Mouse (Mus musculus): ENCODE results near the gene Rgs19. TPM values are rescaled to one million over a fixed set of nuclear protein-coding genes. Genes with fewer than 3 reads are reported as not detected.

Gene Rgs19
- polyA plus RNA-seq, 2 experiments, result 92.8 to 124 TPM

DNA sequence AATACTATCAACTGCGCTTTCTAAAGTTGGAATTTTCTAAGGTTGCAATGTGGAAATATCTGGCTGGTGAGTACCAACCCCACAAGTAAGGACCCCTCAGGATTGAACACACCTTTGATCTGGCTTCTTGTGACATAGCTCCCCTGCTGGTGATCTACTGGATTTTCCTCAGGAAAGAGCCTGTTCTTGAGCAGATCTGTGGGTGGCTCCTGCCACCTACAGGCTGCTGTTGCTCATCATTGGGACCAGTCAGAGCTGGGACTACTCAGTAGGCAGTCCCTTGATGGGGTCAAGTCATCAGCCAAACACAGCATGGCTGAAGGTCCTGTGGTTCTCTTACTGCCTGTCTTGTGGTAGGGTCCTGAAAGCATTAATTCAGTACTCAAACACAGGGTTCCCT lies 15.0 kb downstream of the Rgs19 start:
- ATAC-seq (ENCODE audit: low FRiP score, low read depth), result peak; percentile 77
- Histone ChIP-seq H3K27me3 (ENCODE audit: control insufficient read depth, insufficient read depth, low read length) (no peaks in the 10 kb centered on the region), H3K4me1 (ENCODE audit: control insufficient read depth, insufficient read depth, low read length) (peaks cover 20% of the 10 kb centered on the region), H3K9ac (ENCODE audit: low read depth, low read length, severe bottlenecking) (no peak overlapping the region), H3K9me3 (ENCODE audit: control insufficient read depth, low read length) (no peaks in the 10 kb centered on the region), H3K27ac (replicated peaks; ENCODE audit: low read depth, low read length) (no peak overlapping the region), H3K36me3 (ENCODE audit: control insufficient read depth, insufficient read depth, low read length) (no peaks in the 10 kb centered on the region), H3K4me2 (replicated peaks; ENCODE audit: low read depth, low read length, severe bottlenecking) (no peak overlapping the region), H3K4me3 (replicated peaks; ENCODE audit: low read length) (no peak overlapping the region)
- 41% methylated on average over 1 of the region's 1 CpGs for WGBS
- TF ChIP-seq POLR2A (IDR thresholded peaks at IDR 0.05; ENCODE audit: borderline replicate concordance, extremely low read depth, insufficient read depth, insufficient read length), result no peak
- DNase-seq (ENCODE audit: low spot score), result peak; percentile 89

DNA sequence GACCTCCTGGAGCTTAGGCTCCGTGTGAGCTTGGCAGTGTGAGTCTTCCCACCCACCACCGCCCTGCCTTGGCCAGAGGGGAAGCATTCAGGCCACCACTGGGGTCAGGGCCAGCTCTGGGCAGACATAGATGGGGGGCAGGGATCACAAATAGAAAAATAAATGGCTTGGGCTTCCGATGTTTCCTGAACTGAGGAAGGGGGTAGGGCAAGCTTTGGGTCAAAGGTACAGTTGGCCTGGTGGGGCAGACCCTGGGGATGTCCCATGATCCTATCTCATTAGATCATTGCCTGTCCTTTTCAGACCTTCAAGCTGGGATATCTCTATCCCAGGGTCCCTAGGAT lies 16.1 kb downstream of the Rgs19 start:
- no peak for TF ChIP-seq POLR2A (IDR thresholded peaks at IDR 0.05; ENCODE audit: borderline replicate concordance, extremely low read depth, insufficient read depth, insufficient read length)
- H3K27ac ChIP-seq (replicated peaks; ENCODE audit: low read depth, low read length), result no peak overlapping the region
- ATAC-seq (ENCODE audit: low FRiP score, low read depth) (no peak), DNase-seq (ENCODE audit: low spot score) (no peak)
- H3K4me3 ChIP-seq (replicated peaks; ENCODE audit: low read length), result no peak overlapping the region
- peaks cover 7% of the 10 kb centered on the region; the same call in 1 of the 2 replicates for H3K27me3 ChIP-seq (ENCODE audit: control insufficient read depth, insufficient read depth, low read length)
- 57% methylated on average over 3 of the region's 3 CpGs for WGBS
- no peaks in the 10 kb centered on the region for H3K9me3 ChIP-seq (ENCODE audit: control insufficient read depth, low read length)
- H3K9ac ChIP-seq (ENCODE audit: low read depth, low read length, severe bottlenecking), result no peak overlapping the region
- no peaks in the 10 kb centered on the region for H3K36me3 ChIP-seq (ENCODE audit: control insufficient read depth, insufficient read depth, low read length)
- H3K4me2 ChIP-seq (replicated peaks; ENCODE audit: low read depth, low read length, severe bottlenecking), result no peak overlapping the region
- peaks cover 20% of the 10 kb centered on the region for H3K4me1 ChIP-seq (ENCODE audit: control insufficient read depth, insufficient read depth, low read length)

GRCm38 (mm10) chr2:181677096-181677754 lies 16.6 kb downstream of the Rgs19 start:
- Histone ChIP-seq H3K4me1 (ENCODE audit: control insufficient read depth, insufficient read depth, low read length) (peaks cover 20% of the 10 kb centered on the region), H3K9ac (ENCODE audit: low read depth, low read length, severe bottlenecking) (no peak overlapping the region), H3K36me3 (ENCODE audit: control insufficient read depth, insufficient read depth, low read length) (no peaks in the 10 kb centered on the region), H3K4me3 (replicated peaks; ENCODE audit: low read length) (no peak overlapping the region), H3K9me3 (ENCODE audit: control insufficient read depth, low read length) (no peaks in the 10 kb centered on the region), H3K27ac (replicated peaks; ENCODE audit: low read depth, low read length) (no peak overlapping the region), H3K27me3 (ENCODE audit: control insufficient read depth, insufficient read depth, low read length) (peaks cover 12% of the 10 kb centered on the region), H3K4me2 (replicated peaks; ENCODE audit: low read depth, low read length, severe bottlenecking) (no peak overlapping the region)
- no peak for DNase-seq (ENCODE audit: low spot score)
- no peak for ATAC-seq (ENCODE audit: low FRiP score, low read depth)
- WGBS, result 64% methylated on average over 5 of the region's 5 CpGs
- no peak for TF ChIP-seq POLR2A (IDR thresholded peaks at IDR 0.05; ENCODE audit: borderline replicate concordance, extremely low read depth, insufficient read depth, insufficient read length)

DNA sequence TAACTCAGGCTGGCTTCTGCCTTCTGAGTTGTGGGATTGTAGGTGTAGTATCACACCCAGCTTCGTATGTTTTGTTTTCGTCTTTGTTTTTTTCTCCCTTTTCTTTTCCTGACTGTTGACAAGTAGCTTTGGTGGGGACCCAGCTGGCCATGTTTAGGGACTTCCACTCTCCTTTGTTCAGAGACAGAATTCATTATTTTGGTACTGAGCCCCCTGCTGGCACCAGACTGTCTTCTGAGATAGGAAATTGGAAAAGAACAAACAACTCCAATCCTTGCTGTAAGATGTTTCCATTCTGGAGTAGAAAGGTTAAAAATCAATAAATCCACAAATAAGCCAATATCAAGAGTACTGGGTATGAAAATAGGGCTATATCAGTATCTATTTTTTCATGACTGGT lies 17.4 kb downstream of the Rgs19 start:
- no peak overlapping the region for H3K4me2 ChIP-seq (replicated peaks; ENCODE audit: low read depth, low read length, severe bottlenecking)
- no peak overlapping the region for H3K9ac ChIP-seq (ENCODE audit: low read depth, low read length, severe bottlenecking)
- H3K4me1 ChIP-seq (ENCODE audit: control insufficient read depth, insufficient read depth, low read length), result peaks cover 20% of the 10 kb centered on the region
- no peak overlapping the region for H3K4me3 ChIP-seq (replicated peaks; ENCODE audit: low read length)
- H3K27me3 ChIP-seq (ENCODE audit: control insufficient read depth, insufficient read depth, low read length), result peaks cover 20% of the 10 kb centered on the region
- DNase-seq (ENCODE audit: low spot score) (no peak), ATAC-seq (ENCODE audit: low FRiP score, low read depth) (no peak)
- TF ChIP-seq POLR2A (IDR thresholded peaks at IDR 0.05; ENCODE audit: borderline replicate concordance, extremely low read depth, insufficient read depth, insufficient read length), result no peak
- H3K9me3 ChIP-seq (ENCODE audit: control insufficient read depth, low read length), result no peaks in the 10 kb centered on the region
- H3K36me3 ChIP-seq (ENCODE audit: control insufficient read depth, insufficient read depth, low read length), result no peaks in the 10 kb centered on the region
- H3K27ac ChIP-seq (replicated peaks; ENCODE audit: low read depth, low read length), result no peak overlapping the region
- 83% methylated on average over 2 of the region's 2 CpGs for WGBS

GRCm38 (mm10) chr2:181675454-181675853 lies 18.3 kb downstream of the Rgs19 start:
- H3K9me3 ChIP-seq (ENCODE audit: control insufficient read depth, low read length), result no peaks in the 10 kb centered on the region
- H3K27me3 ChIP-seq (ENCODE audit: control insufficient read depth, insufficient read depth, low read length), result peaks cover 30% of the 10 kb centered on the region
- 13% methylated on average over 14 of the region's 14 CpGs for WGBS
- no peaks in the 10 kb centered on the region for H3K36me3 ChIP-seq (ENCODE audit: control insufficient read depth, insufficient read depth, low read length)
- peak overlapping the region; percentile 35 for H3K4me2 ChIP-seq (replicated peaks; ENCODE audit: low read depth, low read length, severe bottlenecking)
- H3K4me3 ChIP-seq (replicated peaks; ENCODE audit: low read length), result 0 out of 2 replicates have a peak overlapping the region, but pooled peaks have one; percentile 7
- TF ChIP-seq POLR2A (IDR thresholded peaks at IDR 0.05; ENCODE audit: borderline replicate concordance, extremely low read depth, insufficient read depth, insufficient read length), result no peak
- H3K4me1 ChIP-seq (ENCODE audit: control insufficient read depth, insufficient read depth, low read length), result peaks cover 16% of the 10 kb centered on the region
- ATAC-seq (ENCODE audit: low FRiP score, low read depth) (no peak), DNase-seq (ENCODE audit: low spot score) (no peak)
- H3K27ac ChIP-seq (replicated peaks; ENCODE audit: low read depth, low read length), result no peak overlapping the region
- H3K9ac ChIP-seq (ENCODE audit: low read depth, low read length, severe bottlenecking), result peak overlapping the region; percentile 40; the same call in 1 of the 2 replicates

Measured in limb, embryonic 14.5 days (tissue).